Mouse (Mus musculus): ENCODE measurements around the gene Spop. TPM values are rescaled to one million over a fixed set of nuclear protein-coding genes. Genes with fewer than 3 reads are reported as not detected.
A peak's percentile ranks its signal among the peaks of the same experiment; 100 is the strongest.

Gene Spop
- total RNA-seq, 2 experiments from 2014 or later = 63.3 to 88.9 TPM

DNA sequence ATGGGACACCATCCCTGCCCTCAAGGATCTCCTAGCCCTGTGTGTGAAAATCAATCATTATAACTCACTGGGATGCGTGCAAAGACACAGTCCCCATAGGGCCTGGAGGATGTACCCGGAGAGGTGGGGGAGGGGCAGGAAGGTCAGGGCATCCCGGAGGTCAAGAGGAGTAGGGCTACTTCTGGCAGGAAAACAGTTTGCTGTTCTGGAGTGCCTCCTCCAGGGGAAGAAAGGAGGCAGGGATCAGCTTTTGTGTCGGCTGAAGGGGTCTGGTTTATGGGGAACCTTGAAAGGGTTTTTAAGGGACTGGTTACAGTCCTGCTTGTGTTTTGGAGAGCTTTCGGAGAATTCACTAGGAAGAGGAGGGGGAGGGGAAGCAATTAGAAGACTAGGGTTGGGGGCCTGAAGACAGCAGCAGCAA is 102.6 kb downstream of the Spop start:
- no peak for ATAC-seq (replicated peaks; ENCODE audit: poor library complexity)

GRCm38 (mm10) chr11:95517162-95517561 is 103.3 kb downstream of the Spop start:
- ATAC-seq (replicated peaks; ENCODE audit: poor library complexity) = no peak

- no peak for ATAC-seq (replicated peaks; ENCODE audit: poor library complexity)
These were observed 105.4 kb downstream of the Spop start for GRCm38 (mm10) chr11:95519299-95519698.

DNA sequence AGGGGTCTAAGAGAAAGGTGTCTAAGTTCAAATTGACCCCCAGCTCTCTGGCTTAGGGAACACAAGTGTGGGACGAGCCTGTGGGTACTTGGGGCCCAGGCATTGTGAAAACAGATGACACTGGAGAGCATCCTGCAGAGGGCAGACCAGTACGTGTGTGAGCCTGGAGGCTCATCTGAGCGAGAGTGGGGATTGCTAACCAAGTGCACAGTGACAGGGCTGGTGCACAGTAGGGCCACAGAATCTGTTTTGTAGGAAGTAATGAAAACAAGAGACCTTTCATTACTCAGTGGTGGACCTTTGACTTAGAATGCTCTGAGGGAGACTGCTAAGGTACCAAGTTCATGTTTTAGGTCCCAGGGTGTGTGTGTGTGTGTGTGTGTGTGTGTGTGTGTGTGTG is 106.1 kb downstream of the Spop start:
- ATAC-seq (replicated peaks; ENCODE audit: poor library complexity) = no peak

GRCm38 (mm10) chr11:95520456-95521072 is 106.7 kb downstream of the Spop start:
- ATAC-seq (replicated peaks; ENCODE audit: poor library complexity) = peak; percentile 98

DNA sequence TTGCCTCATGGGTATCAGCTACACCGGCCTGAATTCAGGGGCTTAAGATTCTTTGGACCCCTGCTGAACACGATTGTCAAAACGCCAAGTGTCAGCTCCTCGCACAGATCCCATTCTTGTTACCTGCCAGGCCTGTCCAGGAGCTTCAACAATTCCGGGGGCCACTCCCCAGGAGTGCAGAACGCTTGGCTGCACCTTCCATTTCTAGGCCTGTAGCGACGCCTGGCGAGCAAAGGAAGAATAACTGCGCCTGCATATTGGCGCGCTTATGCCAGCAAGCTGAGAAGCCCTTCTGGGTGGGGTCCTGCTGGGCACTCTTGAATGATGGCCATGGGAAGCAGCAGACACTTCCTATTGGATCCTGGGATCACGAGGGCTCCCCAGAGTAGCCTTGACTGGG is 107.7 kb downstream of the Spop start:
- peak; percentile 82 for ATAC-seq (replicated peaks; ENCODE audit: poor library complexity)

GRCm38 (mm10) chr11:95527307-95527706 is 113.4 kb downstream of the Spop start:
- no peak for ATAC-seq (replicated peaks; ENCODE audit: poor library complexity)

DNA sequence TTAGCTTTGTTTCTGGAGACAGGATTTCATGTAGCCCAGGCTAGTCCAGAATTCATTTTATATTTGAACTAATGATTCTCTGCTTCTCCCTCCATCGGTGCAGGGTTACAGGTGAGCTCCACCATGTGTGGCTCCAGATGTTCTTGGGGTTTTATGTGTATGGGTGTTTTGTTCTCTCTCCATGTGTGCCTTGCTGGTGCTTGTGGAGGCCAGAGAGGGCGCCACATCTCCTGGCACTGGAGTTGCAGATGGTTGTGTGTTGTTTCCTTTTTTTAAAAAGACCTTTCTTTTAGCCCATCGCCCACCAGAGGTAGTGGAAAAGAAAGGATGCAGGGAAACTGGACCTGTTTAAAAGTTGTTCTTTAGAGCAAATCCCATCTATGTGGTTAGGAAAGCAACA is 114.4 kb downstream of the Spop start:
- ATAC-seq (replicated peaks; ENCODE audit: poor library complexity) = no peak

GRCm38 (mm10) chr11:95532353-95533072 is 118.6 kb downstream of the Spop start:
- no peak for ATAC-seq (replicated peaks; ENCODE audit: poor library complexity)

DNA sequence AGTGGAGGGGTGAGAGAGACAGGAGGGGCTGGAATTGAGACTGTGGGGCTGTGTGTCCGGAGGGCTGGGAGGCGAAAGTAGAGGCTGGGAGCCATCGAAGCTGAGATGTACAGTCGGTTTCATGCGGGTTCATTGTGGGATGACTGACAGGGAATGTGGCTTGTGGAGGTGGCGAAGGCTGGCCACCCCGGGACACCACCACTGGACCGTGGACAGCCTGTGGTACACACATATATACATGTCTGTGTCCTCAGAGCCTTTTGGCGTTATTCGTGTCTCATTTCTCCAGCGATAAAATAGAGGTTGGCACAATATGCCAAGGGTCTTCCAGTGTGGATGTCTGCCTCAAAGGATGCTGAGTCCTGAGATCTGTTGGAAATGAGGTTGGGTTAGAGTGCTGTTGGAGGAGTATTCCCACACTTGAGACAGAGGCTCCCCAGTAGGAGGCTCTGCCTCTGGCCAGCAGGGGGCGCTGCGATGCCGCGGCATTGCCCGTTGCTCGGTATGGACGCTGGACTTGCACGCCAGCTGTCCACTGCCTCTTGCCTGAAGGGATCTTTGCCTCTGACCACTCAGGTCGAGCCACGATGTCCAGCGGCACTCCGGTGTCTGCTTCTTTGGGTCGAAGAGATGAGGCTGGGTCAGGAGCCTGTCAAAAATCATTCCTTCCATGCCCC is 119.7 kb downstream of the Spop start:
- peak; percentile 78 for ATAC-seq (replicated peaks; ENCODE audit: poor library complexity)

- no peak for ATAC-seq (replicated peaks; ENCODE audit: poor library complexity)
These were observed 124.7 kb downstream of the Spop start for GRCm38 (mm10) chr11:95538378-95539104.

- no peak for ATAC-seq (replicated peaks; ENCODE audit: poor library complexity)
These were observed 126.9 kb downstream of the Spop start for GRCm38 (mm10) chr11:95540637-95541385.

Other genes with a start within 250 kb of the Spop start
- not detected in 2 replicates for gene Tac4, start 152.6 kb upstream of the Spop start, total RNA-seq (2015)
- not detected in 2 replicates for gene Tac4, start 152.6 kb upstream of the Spop start, total RNA-seq (2017)
- 99.1 and 111 TPM in 2 replicates for gene Kat7, start 103.8 kb upstream of the Spop start, total RNA-seq (2015)
- gene Kat7, start 103.8 kb upstream of the Spop start, total RNA-seq (2017) = 70.8 and 73.3 TPM in 2 replicates
- gene Fam117a, start 77.1 kb upstream of the Spop start, total RNA-seq (2015) = 90.4 and 98.3 TPM in 2 replicates
- 89.6 and 91.8 TPM in 2 replicates for gene Fam117a, start 77.1 kb upstream of the Spop start, total RNA-seq (2017)
- 82.6 and 88.6 TPM in 2 replicates for gene Slc35b1, start 29.4 kb upstream of the Spop start, total RNA-seq (2015)
- gene Slc35b1, start 29.4 kb upstream of the Spop start, total RNA-seq (2017) = 61.2 and 85.6 TPM in 2 replicates
- gene Nxph3, start 100.5 kb downstream of the Spop start, total RNA-seq (2015) = not detected in 2 replicates
- gene Nxph3, start 100.5 kb downstream of the Spop start, total RNA-seq (2017) = not detected in 2 replicates
- not detected in 2 replicates for gene Ngfr, start 173.7 kb downstream of the Spop start, total RNA-seq (2015)
- not detected in 2 replicates for gene Ngfr, start 173.7 kb downstream of the Spop start, total RNA-seq (2017)